Mouse (Mus musculus) layer of hippocampus, adult 9-10 months (tissue): Measurements from ENCODE around the gene Frmd4a.

ENCODE experiments used
- DNase-seq: peaks from one replicate; pipeline ENCODE4 v3.0.0; 2022; ENCODE audit warnings: low spot score

Frmd4a gene

DNA sequence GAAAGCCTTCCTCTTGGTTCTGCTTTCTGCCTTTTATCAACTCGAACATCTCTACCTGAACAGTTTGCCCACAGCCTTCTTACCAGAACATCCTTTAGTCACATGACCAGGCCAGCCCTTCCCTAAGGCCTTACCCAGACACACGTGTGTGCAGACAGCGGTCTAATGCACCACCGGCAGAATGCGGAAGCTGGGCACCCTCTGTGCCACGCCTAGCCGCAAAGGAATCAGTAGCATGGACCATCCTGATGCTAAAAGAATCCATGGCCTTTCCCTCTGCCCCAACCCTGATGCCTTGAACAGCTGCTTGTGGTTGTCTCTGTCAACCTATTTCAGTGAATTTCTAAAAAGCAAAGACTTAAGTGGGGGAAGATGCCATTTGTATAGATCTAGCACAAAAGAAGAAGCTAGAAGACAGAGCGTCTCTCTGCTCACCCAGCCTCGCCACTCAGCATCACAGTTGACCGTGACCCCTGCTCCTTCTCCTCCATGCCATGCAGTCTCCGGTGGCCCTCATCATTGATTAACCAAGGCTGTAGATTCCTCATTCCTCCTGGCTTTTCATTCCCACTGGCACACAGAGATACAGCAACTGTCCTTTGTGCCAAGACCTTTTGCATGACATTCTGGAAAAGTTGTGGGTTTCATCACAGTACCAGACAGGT is 514.1 kb downstream of the Frmd4a start:
- DNase-seq = no peak

DNA sequence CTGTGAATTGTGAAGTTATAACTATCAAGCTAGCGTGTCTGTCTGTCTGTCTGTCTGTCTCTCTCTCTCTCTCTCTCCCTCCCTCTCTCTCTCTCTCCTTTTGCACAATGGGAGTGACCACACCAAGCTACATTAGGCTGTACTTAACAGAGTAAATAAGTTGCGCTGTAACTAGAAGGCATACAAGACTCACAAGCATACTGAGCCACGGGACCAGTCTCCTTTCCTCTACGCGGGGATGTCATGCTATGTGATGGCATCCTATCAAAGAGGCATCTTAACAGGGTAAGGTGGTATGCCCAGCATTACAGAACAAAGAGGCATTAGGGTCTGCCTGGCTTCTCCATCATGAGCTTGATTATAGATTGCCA is 514.7 kb downstream of the Frmd4a start:
- DNase-seq = no peak

DNA sequence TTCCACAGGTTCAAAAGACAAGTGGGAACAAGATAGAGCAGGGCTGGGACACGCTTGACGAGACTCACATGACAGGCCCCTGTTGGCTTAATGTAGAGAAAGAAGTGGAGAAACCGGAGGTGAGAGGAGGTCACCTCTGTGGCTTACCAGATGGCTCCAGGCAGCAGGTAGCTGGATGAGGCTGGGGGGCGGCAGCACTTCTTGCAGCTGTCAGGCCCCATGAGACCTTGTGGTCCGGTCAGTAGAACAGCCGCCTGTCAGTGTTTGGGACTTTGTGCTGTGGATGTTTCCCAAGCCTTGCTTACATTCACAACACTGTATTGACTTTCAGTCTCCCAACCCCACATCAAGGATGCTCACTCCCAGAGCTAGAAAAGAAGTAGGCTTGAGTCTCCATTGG is 515.4 kb downstream of the Frmd4a start:
- no peak for DNase-seq

DNA sequence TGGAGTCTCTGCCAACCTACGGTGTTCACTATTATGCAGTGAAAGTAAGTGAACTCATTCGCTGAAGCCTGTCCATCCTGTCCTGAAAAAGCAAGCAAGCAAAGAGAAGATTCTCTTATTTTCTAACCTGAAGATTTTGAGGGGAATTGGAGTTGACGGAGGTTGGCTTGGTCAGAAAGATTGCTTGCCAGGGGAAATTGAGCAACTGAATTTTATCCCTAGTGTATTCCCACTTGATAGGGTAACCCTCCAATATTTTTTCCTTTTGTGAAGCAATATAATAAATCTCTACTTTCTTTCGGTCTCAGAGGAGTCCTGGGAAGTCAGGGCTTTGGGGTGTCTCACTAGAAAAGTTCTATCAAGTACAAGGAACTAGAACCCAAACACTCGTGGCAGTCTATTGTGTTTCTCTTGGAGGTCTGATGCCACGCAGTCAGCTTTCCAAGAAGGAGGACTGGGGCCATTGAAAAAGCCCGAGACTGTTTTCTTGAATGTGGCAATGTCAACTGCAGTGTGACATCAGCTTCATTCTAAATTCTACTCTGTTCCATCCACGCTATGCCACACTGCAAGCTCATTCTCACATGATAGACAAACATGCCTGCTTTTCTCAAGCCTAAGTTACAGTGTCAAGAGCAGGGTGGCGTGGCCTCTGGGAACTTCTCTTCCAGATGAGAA is 517.8 kb downstream of the Frmd4a start:
- no peak for DNase-seq

DNA sequence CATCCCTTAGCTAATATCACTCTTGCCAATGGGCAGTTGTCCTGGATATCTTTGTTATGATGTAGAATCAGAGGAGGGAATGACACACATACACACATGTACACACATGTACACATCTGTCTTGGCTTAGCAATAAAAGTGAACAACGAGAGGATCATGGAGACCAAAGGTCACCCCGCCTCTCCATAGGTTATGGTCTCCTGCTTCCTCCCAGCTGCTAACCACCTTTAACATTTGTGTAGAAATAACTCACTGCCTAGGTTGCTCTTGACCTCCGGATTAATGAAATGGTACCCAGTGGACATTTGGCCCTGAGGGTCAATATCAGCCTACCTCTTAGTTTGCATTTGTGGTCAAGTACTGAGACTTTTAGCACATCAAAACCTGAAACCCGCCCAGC is 523.8 kb downstream of the Frmd4a start:
- DNase-seq = no peak

DNA sequence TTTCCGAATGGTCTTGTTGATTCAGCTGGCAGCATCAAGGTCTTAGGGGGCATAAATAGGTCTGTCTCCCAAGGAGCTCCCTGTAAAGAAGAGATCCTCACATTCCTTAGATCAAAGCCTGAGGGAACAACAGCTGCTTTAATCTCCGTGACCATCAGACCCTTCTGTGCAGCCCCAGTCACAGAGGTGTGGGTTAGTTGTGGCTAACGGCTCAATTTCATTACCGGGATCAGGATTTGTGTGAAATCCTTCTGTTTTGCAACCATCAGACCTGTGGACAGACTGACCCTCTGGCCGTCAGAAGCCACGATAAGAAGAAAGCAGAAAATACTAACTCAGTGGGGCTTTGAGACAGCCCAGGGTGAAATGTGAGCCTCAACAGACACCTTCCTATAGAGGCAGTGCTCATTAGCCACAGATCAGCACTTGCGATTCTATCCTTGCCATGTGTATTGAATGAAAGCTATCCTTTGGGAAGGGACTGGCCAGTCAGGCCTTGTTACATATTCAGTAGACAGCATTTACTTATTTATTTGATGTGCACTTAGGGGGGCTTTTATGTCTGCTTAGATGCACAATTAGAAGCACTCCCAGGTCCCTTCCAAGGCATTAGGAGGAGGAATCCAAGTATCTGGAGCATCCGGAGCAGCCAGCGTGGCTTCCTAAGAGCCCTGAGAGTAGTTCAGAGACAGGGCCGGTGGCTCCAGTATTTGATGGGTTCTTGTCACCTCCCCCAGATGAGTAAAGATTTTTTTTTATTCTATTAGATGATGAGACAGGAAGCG is 524.5 kb downstream of the Frmd4a start:
- no peak for DNase-seq

DNA sequence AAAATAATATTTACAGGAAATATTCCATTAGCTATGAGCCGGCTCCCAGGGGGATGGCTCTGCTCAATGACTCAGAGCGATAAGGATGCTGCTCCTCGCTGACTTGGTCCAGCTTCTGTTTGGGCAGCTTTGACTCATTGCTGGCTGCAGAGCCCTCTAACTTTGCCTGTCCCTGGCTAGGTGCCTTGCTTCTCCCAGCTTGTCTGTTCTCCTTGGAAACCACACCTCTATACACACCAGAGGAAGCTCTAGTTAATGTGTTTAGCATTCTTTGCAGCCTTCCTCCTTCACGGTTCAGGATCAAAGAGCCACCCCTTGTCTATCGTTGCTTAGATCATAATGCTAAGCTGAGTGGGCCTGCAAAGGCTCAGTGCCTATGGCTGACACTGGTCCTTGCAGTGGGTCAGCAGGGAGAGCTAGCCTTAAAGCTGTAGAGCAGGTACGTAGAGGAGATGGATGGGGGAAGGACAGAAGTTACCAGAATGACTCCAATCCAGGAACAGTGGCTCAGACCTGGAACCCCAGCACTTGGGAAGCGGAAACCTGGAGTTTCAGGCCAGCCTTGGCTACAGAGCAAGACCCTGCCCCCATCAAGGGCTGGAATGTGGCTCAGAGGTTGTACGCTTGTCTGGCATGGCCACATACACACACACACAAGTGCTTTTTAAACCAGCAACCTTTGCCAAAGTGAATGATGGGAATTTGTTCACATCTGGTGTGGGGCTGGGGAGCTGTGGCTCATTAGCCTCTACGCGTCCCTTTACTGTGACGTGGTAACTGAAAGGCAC is 525.3 kb downstream of the Frmd4a start:
- no peak for DNase-seq

DNA sequence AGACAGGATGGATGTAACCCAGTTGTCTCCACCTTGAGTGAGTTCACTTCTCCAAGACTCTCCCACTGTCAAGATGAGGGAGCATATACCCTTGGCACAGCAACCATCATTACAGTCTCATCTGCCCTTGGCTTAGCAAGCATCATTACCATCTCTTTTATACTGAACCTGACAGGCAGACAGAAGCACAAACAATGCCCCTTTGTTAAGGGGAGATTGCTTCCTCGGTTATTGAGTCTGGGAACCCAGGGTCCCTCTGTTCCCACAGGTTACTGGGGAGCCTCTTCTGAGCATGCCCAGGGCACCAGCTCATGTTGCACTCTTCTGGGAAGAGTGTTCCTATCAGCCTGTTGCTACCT is 525.9 kb downstream of the Frmd4a start:
- no peak for DNase-seq

DNA sequence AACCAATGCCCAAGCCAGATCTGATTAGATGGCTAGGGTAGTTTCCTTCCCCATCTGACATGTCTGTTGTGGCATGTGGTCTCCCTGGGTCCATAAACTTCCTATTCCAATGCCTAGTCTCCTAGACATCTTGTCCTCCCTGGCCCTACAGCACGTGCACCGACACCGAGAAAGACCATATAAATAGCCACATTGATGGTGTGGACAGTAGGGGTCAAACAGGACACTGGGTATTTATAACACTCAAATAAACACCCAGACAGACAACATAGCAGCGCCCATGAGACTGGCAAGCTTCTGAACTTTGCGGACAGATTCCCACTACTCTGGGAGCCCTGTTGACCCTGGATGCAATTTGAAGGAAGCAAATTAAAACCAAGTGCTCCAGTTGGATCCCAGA is 526.8 kb downstream of the Frmd4a start:
- no peak for DNase-seq

DNA sequence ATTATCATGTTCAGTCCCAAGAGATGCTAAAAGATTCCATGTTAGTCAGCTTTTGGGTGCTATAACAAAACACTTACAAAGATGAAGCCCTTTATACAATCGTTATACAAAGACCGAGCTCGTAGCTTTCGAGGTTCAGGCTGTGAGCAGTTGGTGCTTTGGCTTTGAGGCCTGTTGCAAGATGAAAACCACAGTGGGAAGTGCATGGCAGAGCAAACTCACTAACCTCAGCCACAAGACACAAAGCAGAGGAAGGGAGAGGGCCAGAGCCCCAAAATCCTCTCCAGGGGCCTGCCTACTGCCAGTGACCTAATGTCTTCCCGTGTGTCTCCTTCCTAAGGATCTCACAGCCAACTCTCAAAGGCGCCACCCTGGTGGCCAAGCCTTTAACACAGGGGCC is 527.7 kb downstream of the Frmd4a start:
- DNase-seq = no peak

DNA sequence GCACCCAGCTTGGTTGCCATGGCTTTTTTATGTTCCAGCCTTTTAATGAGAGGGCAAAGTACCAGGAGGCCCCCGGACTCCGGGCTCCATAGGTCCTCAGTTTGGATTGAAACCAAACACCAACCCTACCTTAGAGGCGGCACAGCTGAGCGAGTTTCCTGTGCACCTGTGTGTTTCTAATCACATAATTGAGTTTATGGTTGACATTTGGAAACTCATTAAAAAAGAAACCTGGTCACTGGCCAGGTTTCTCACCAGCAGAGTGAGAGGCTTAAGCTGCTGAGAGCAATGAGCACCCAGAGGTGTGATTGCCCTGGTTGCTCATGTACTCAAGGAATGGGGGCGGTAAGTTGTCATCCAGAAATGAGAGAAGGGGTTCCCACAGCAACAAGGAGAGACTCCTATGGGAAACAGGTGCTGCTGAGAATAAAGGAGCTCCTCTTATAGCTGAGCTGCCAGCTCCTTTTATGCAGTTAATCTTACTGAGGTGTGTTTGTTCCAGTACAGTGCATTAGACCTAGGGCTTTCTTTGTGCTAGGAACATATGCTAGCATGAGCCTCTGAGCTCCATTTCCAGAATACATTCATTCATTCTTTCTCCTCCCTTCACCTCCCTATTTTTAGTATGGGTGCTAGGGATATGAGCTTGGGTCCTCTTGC is 529.6 kb downstream of the Frmd4a start:
- no peak for DNase-seq

DNA sequence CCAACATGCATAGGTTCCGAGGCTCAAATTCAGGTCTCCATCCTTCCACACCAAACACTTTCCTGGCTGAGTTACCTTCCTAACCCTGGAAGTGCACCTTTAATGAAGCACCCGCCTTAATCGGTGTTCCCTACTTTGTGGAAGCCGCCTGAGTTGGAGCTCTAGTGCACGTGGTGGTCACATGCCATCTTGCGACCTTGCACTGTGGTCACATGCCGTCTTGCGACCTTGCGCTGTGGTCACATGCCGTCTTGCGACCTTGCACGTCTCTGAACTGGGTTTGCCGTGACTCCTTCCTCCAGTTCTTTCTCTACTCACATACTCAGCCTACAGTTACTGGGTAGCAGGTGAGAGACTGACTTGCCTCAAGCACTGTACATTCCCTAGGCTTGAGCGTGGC is 531.8 kb downstream of the Frmd4a start:
- no peak for DNase-seq

DNA sequence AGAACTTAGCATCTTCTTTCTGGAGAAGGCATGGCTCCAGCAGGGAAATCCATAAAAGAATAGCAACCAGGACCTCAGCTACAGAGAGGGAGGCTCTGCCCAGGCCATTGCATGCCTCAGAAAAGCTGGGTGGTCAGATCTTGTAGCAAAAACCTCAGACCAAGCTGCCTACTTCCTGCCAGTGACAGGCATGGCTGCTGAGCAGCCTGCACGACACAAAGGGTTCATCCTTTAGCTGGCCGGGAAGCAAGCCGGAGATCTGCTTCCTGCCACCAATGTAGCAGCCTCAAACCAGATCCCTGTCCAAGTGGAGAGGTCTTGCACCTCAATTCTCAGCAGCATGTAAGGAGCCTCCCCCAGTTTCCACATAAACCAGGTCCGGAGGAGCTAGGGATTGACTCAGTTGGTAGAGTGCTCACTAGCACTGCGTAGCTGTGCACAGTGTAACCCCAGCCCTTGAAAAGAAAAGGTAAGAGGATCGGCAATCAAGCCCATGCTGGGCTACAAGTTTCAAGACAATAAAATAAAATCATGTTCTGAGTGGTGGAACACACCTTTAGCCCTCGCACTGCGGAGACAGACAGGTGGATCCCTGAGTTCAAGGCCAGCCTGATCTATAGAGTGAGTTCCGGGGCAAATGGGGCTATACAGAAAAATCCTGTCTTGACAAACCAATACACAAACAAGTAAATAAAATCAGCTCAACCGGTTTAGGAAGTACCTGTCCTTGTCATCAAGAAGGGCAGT is 532.7 kb downstream of the Frmd4a start:
- no peak for DNase-seq

DNA sequence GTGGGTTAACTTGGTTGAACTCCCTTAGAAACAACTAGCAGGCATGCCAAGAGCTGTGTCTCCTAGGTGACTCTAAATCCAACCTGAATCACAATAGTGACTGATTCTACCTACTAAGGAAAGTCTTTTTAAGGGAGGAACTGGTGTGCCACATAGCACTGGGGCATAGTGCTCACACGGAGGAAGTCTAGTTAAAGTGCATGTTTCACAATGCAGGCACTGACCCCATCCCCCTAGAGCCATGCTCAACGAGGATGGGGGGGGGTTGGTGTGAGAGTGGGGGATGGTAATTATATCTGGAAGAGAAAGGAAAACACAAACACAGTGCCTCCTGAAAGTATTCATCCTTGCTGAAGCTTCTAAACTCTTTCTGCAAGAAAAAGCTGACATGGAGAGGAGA is 533.9 kb downstream of the Frmd4a start:
- DNase-seq = no peak

DNA sequence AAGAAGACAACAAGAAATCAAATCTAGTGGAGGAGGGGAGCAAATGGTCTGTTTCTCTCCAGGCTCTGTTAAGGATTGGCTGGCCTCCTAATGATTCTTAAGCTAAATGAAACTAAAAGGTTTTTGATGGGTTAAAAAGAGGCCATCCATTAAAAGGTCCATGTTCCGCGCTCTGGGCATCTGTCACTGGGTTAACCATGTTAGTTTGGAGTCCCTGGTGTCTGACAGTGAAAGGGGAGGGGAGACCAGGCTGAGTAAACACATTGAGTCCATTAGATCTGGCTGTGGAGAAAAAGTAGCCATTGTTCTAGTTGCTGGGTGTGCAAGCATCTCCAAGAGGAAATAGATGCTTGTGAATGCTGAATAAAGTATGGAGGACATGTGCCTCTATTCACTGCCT is 534.3 kb downstream of the Frmd4a start:
- DNase-seq = no peak

DNA sequence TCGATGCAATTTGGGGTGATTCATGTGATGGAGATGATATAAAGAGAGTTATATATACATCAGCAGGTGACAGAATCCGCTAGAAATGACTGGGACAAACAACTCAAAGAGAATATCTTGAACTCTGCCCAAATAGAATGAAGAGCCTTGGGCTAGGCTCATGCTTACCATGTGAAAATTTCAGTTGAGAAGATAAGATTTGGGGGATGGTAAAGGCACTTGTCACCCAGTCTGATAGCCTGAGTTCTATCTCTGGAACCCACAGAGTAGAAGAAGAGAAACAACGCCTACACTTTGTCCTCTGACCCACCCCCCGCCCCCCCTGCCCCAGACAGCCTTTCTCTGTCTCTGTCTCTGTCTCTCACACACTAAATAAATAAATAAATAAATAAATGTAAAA is 535.0 kb downstream of the Frmd4a start:
- DNase-seq = no peak

DNA sequence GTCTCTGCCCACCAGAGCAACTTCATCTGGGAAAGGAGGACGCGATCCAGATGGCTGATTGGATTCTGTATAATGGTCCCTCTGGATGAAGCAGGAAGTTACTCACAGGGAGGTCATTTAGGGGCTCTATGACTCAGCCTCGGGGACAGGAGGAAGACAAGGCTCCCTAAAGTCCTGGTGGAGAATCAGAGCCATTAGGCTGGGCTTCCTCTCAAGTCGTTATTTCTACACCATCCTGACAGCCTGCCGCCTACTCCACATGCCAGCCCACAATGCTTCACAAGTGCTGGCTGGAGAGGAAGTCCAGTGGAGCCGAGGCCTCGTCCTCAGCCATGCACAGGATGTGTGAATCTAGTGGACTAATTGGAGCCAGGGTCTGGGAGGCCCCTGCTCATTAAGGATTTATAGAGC is 537.7 kb downstream of the Frmd4a start:
- no peak for DNase-seq

DNA sequence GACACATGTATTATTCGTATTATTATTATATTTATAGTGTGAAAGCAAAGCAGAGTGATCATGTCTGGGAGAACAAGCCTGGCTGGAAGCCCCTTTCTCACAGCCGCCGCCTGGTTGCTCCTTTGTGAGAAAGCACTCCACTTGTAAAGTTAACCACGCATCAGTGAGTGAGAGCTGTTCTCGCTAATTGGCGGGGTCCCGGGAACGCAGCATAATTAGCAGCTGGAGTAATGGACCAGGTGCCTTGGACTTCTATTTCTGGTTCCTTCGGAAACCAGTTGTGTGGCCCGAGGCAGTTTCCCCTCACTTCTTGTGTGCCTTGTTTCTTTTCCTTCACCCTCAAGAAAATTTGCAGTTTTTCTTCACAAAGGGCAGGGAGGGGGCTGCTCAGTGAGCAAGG is 538.7 kb downstream of the Frmd4a start:
- no peak for DNase-seq

DNA sequence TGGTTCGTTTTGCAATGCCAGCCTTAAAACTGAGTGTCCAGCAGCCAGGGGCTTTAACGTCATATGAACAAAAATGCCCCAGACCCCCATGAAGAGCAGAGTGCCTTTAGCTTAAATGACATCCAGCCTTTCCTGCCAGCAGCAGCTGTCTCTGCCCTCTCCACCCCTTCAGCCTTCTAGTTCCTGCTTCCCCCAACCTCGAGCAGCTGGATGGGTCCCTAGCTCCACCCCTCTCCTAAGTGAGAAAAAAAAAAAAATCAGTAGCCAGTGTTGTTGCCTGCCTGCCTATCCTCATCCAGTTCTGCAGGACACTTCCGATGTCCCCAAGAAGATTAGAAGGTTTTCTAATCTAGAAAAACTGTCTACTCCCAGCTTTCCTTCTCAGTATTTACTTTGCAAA is 539.5 kb downstream of the Frmd4a start:
- no peak for DNase-seq

DNA sequence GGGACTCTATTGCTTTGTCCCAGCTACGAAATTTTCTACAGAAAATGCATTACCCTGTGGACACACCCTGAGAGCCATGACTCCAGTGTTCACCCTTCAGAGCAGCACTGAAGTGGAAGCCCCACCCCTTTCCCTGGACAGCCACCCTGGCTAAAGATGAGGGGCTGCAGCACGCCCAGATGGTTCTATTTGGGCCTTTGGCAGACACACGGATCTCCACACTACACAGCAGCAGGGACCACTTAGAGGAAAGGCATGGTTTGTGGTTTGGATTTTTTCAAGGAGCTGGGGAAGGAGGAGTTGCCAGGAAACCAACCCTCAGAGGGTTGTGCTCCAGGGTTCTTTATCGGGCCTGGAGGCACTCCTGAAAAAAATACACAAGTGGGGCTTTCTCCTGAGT is 539.9 kb downstream of the Frmd4a start:
- DNase-seq = no peak

DNA sequence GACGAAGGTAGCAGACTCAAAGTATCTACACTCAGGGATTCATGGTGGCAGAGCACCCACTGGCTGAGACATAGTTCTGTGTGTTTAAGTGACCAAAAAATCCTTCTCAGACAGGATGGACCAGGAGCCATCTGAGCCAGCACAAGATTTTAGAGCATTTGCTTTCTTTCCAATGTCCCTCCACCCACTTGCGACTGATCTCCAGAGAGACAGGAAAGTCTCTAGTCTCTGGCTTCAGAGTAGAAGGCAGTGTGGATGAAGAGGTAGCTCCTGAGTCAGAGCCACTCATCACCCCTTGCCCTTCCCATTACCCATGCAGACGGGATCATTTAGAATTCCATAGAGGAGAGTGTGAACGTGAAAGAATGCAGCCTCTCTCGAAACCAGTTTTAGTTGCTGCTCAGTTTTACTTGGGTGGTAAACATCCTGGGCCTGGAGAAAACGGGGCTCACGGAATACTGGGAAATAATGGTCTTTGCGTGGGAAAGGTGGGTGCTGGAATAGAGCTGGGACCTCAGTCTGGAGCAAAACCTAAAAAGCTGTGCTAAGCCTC is 541.2 kb downstream of the Frmd4a start:
- no peak for DNase-seq
